Mouse (Mus musculus) heart, postnatal 0 days (tissue): ENCODE results near the gene Poln.

Source experiments
- CTCF ChIP-seq: IDR thresholded peaks from 2 replicates; pipeline ENCODE4 v1.5.1; 2016; ENCODE audit warnings: antibody characterized with exemption, control low read depth, low read depth
- EP300 ChIP-seq: IDR thresholded peaks from 2 replicates; pipeline ENCODE4 v1.6.1; 2016; ENCODE audit warnings: antibody characterized with exemption, low read depth

DNA sequence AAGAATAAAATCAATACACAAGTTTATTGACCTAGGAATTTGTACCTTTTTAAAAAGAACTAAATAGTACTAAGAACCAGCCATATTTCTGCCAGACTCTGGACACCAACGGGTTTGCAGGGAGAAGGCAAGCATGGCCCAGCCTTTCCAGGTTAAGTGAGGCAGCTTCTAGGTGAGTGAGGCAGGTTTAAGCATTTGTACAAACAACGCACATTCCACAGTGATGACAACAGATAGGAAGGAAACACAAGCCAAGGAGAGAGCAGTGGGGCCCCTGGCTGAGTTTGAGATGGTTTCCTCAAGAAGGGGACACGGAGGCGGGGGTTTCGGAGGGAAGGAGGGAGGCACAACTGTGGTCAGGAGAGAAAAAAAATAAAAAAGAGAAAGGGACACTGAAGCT, 49.4 kb upstream of the Poln start:
- TF ChIP-seq CTCF = no peak
- no peak for TF ChIP-seq EP300
